Mouse (Mus musculus) MEL (cell line): ENCODE data around the gene Zranb3.

Experiments used
- BHLHE40 ChIP-seq: IDR thresholded peaks from 2 replicates; pipeline ENCODE4 v1.6.1; 2012; ENCODE audit warnings: low read depth, mild to moderate bottlenecking, inconsistent platforms, low read length, improper control_type of control experiment, borderline replicate concordance
- E2F4 ChIP-seq: IDR thresholded peaks from 2 replicates; pipeline ENCODE4 v1.6.1; 2011; ENCODE audit warnings: low read depth, low read length, improper control_type of control experiment, borderline replicate concordance
- EP300 ChIP-seq, 2 experiments: IDR thresholded peaks; 2 replicates each; pipeline ENCODE4 v1.6.1; 2011; ENCODE audit warnings: improper control_type of control experiment in 2 of 2, low read length in 2 of 2, low read depth in 1 of 2, mild to moderate bottlenecking in 1 of 2
- HCFC1 ChIP-seq: IDR thresholded peaks from 2 replicates; pipeline ENCODE4 v1.6.1; 2012; ENCODE audit warnings: low read depth, mild to moderate bottlenecking, inconsistent platforms, low read length, improper control_type of control experiment, moderate library complexity
- JUND ChIP-seq: IDR thresholded peaks from 2 replicates; pipeline ENCODE4 v1.6.1; 2011; ENCODE audit warnings: low read depth, mild to moderate bottlenecking, improper control_type of control experiment, low read length
- MAFK ChIP-seq: IDR thresholded peaks from 2 replicates; pipeline ENCODE4 v1.6.1; 2011; ENCODE audit warnings: low read depth, mild to moderate bottlenecking, low read length, improper control_type of control experiment, borderline replicate concordance
- MAX ChIP-seq: IDR thresholded peaks from 2 replicates; pipeline ENCODE4 v1.6.1; 2011; ENCODE audit warnings: low read length, improper control_type of control experiment
- MYB ChIP-seq: IDR thresholded peaks from 2 replicates; pipeline ENCODE4 v1.6.1; 2011; ENCODE audit warnings: mild to moderate bottlenecking, low read depth, low read length, improper control_type of control experiment
- POLR2A ChIP-seq, 2 experiments: IDR thresholded peaks; 2 replicates each; pipeline ENCODE4 v1.6.1; 2011 to 2012; ENCODE audit warnings: low read length in 2 of 2, mild to moderate bottlenecking in 2 of 2, control low read depth in 1 of 2, improper control_type of control experiment in 1 of 2, low read depth in 1 of 2, moderate library complexity in 1 of 2; ENCODE audit not compliant: control insufficient read depth in 1 of 2, insufficient read depth in 1 of 2, poor library complexity in 1 of 2
- POLR2AphosphoS5 ChIP-seq: IDR thresholded peaks from 2 replicates; pipeline ENCODE4 v1.6.1; 2012; ENCODE audit warnings: low read depth, borderline replicate concordance, mild to moderate bottlenecking, inconsistent platforms, low read length, moderate library complexity, mixed read lengths
- TBP ChIP-seq: IDR thresholded peaks from 2 replicates; pipeline ENCODE4 v1.8.0; 2011; ENCODE audit warnings: low read depth, low read length, improper control_type of control experiment
- TCF12 ChIP-seq: IDR thresholded peaks from 2 replicates; pipeline ENCODE4 v1.6.1; 2014; ENCODE audit warnings: low read depth, mild to moderate bottlenecking, inconsistent platforms, low read length, improper control_type of control experiment, moderate library complexity
- USF2 ChIP-seq, 2 experiments: IDR thresholded peaks; 2 replicates each; pipeline ENCODE4 v1.6.1; 2011 to 2012; ENCODE audit warnings: improper control_type of control experiment in 2 of 2, low read length in 2 of 2, borderline replicate concordance in 1 of 2, inconsistent platforms in 1 of 2, low read depth in 1 of 2, mild to moderate bottlenecking in 1 of 2; ENCODE audit not compliant: insufficient read depth in 1 of 2
- ZNF384 ChIP-seq: IDR thresholded peaks from 2 replicates; pipeline ENCODE4 v1.6.1; 2012; ENCODE audit warnings: low read depth, mild to moderate bottlenecking, inconsistent platforms, low read length, improper control_type of control experiment

GRCm38 (mm10) chr1:127976106-127976505, 126.7 kb downstream of the Zranb3 start:
- TF ChIP-seq HCFC1 (no peak), MAFK (no peak), MAX (no peak), USF2 (IDR thresholded peaks at IDR 0.05; ENCODE audit: borderline replicate concordance in 1 of 2, insufficient read depth in 1 of 2, low read depth in 1 of 2, low read length in 2 of 2) (no peak), EP300 (IDR thresholded peaks at IDR 0.05; ENCODE audit: low read depth in 1 of 2, low read length in 2 of 2) (no peak), MYB (no peak), BHLHE40 (no peak), E2F4 (no peak), JUND (no peak), ZNF384 (no peak), TBP (no peak), POLR2AphosphoS5 (no peak), POLR2A (IDR thresholded peaks at IDR 0.05; ENCODE audit: control insufficient read depth in 1 of 2, insufficient read depth in 1 of 2, low read depth in 1 of 2, low read length in 2 of 2, poor library complexity in 1 of 2) (no peak), TCF12 (no peak)
